Mouse (Mus musculus) T-helper 17 cell (primary cell): ENCODE measurements at regions not wholly inside any gene's neighbourhood (a gene's known extent, or its start where the extent isn't known, plus 50 kb on each side); places are given as distances from the start of the nearest gene placed in this dataset.

Source experiments
- in situ Hi-C, 2 experiments: fragments of 300-600 bp; cut with MboI, MseI; formaldehyde crosslinking; loops; 1 replicate in 1 of 2; 2 replicates in 1 of 2; pipeline ENCODE4 v1.15.1; 2025; ENCODE audit warnings: high pct_unique_total_duplicates in 2 of 2

DNA sequence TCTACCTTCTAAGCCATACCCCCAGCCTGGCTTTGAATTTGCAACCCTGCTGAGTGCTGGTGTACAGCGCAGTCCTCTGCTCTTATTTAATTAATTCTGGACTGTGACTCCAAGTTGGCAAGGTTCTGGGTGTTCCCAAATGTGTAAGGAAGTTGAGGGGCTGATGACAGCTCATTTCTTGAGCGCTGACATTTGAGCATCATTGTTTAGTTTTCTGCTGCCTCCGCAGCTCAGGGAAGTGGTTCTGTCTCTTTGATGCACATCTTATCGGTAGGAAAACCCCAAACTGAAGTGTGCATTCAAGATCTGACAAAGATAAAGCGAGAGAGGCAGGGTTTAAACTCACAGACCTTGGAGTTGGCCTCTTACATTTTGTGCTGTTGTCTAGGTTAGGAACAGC, 137.6 kb upstream of the Eef2kmt start:
- in situ Hi-C loops = no loop called here

DNA sequence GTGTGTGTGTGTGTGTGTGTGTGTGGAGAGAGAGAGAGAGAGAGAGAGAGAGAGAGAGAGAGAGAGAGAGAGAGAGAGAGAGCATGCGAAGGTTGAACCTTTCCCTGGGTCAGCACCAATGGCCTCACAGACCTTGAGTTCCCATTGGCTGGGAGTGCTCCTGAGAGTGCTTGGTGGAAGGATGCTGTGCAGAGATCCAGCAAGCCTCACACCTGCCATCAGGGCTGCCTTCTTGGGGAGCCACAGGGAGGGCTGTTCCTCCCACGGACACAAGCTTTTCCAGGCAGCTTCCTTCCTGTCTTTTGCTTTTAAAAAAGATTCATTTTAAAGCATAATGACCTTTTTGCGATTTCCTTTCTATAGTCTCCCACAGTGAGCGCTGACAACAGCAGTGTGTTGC, 127.1 kb upstream of the Eef2kmt start:
- in situ Hi-C loops = no loop called here

DNA sequence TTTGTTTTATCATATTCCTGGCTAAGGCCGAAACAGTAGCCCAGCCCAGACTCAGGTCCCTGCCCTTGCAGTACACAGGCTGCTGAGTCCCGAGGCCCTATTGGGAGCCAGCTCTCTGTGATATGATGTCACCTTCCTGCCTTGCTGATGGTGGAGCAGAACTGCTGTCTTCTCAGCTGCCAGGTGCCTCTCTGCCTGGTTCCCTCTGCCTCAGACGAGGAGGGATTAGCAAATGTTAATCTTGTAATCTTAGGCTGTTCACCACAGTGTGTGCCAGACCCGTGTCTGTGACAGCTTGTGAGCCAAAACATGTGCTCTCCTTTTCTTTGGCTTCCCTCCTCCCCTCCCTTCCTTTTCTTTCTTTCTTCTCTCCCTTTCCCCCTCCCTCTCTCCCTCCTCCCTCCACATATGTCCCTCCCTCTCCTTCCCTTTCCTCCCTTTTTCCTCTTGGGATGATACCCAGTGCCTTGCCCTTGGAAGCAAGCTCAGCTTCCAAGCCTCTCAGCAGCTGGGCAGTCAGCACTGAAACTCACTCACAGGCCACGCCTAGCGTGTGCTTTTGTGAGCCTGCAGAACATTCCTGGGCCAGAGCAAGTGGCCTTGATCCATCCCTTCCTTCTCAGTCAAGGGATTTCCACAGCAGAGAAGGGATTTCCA, 126.6 kb upstream of the Eef2kmt start:
- in situ Hi-C loops = no loop called here

DNA sequence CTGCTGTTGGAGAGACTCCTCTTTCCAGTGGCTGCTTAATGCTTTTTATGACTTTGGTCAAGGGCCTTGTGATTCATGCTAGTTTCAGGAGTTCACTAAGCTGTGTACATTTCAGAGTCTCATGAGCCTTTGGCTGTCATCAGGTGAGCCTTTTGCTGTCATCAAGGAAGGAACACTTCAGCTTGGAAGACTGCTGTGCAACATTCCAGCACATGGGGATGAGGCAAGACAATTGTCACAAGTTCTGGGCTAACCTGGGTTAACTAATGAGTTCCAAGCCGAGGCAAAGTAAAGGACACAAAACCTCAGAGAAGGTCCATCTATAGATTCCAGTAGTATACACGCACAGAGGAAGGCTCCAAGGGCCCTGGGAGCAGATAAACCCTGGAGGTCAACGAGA, 124.8 kb upstream of the Eef2kmt start:
- in situ Hi-C loops = no loop called here

DNA sequence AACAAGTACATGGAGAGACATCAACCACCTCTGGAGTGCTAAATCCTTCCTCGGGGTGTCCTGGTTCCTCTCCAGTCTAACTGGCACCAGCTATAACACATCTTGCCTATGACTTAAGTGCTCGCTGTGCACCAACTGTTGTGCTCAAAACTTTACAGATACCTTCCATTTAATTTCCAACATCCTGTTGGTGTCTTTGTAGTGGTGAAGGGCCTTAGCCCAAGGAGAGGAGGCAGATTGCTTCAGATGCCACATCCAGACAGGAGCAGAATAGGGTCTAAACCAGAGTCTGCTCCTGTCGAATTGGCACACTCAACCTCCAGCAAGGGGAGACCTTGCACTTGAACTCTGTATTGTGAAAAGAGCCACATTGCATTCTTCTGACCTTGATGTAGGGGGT, 121.2 kb upstream of the Eef2kmt start:
- in situ Hi-C loops = no loop called here

DNA sequence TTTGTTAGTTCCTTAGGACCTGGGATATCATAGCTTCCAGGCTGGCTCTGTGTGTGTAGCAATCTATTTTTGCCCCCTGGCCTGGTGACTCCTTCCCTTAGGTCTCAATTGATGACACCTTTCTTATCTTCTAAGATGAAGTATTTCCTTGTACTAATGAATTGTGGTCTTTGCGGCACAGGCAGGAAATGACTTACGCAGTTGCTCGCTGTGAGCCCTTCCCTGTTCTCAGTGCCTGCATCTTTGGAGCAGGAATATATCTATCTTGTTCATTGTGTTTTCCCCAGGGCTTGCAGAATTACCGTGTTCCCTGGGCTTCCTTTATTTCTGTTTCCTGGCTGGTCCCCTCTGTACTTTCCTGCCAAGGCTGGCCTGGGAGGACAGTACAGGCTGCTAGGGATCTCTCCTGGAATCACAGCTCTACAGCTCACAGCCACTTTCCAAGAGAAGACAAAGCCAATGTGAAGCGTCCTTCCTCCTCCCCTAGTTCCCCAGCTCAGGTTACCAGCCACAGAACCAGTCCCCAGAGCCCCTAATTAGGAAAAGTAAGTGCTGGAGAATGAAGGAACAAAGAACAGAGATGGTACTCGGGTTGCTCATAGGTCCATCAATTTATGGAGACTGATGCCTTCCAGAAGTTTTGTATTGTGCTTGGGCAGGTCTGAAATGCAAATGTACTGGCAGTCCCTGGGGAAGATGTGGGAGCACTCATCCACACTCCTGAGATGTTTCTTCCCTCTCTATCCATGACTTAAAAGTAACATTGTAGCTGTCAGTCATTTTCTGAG, 119.2 kb upstream of the Eef2kmt start:
- in situ Hi-C loops = no loop called here

DNA sequence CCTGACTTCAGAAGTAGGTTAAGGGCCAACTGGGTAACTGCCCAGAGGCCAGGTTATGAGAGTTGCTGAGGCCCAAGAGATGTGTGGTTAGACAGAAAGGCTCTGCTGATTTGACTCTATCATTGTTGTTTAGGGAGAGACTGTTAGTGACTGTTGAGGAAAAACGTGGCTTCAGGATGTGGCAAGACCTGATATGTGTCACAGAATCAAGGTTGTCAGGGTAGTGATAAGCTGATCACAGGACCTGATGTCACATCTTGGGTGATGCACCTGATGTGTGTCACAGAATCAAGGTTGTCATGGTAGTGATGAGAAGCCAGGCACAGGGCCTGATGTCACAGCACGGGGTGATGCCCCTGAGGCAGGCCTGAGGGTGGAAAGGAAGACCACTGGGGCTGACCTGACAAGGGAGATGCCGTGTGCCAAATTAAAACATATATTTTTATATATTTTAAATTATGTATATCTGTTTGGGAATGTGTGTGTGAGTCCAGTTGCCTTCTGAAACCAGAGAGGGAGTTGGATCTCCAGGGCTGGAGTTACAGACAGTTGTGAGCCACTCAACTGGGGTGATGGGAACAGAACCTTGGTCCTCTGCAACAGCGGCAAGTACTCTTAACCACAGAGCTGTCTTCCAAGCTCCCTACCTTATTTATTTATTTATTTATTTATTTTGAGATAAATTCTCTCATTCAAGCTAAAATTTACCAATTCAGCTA, 115.6 kb upstream of the Eef2kmt start:
- in situ Hi-C loops = no loop called here

DNA sequence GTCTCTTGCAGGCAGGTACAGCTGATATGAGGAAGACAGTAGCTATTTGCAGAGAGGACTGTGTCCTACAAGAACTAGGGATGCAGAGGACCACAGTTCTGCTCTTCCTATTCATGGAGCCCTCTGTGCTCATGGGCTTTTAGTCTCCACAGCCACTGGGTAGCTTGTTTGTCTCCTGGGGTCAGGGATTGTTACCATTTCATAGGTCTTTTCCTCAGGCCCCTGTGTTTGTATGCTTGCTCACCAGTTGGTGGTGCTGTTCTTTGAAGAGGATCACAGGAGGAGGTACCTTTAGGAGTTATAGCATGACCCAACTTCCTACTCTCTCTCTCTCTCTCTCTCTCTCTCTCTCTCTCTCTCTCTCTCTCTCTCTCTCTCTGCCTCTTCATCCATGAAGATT, 114.7 kb upstream of the Eef2kmt start:
- in situ Hi-C loops = no loop called here

DNA sequence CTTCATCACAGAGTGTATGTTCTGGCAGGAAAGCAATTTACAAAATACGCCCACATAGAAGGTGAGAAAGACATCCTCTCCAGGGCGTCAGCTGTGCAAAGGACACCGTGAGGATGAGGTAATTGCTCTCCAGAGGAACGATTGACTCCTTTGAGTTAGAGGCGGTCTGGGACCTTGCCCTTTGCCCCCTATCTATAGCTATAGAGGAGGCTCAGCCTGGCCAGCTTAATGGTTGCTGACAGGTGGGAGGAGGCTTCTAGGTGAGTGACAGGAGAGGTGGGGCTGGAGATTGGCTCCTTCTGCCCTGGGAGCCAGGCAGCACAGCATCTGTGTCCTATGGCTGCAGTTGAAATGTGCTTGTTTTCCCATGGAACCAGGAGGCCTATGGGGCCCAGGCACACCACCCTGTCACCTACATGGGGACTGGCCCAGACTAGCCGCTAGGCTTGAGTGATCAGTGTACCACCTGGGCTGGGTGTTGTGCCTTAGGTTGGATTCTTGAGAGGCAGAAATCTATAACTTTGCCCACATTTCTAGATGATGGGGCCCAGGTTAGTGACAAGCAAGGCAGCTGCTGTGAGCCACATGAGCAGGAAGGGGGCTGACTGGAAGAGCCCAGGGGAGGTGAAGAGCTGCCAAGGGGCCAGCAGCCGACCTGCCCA, 113.2 kb upstream of the Eef2kmt start:
- in situ Hi-C loops = loop anchor here in 1 of 2 experiments (5.0 kb wide), 1 partner anchor 103 kb away; no protein-coding TSS in a partner anchor

DNA sequence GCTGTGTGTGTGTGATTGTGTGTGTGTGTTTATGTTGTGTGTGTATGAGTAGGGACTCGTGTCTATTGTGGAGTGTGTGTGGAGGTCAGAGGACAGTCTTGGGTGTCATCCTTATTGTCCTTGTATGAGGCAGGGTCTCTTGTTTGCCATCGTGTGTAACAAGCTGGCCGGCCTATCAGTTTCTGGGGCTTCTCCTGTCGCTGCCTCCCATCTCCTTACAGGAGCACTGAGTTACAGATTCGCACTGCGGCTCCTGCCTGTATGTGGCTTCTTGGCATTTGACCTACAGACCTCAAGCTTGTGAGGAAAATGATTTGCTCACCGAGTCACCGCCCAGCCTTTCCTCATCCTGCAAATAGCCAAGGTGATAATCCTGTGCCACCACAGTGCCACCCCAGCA, 112.6 kb upstream of the Eef2kmt start:
- in situ Hi-C loops = loop anchor here in 1 of 2 experiments (5.0 kb wide), 1 partner anchor 104 kb away; no protein-coding TSS in a partner anchor

DNA sequence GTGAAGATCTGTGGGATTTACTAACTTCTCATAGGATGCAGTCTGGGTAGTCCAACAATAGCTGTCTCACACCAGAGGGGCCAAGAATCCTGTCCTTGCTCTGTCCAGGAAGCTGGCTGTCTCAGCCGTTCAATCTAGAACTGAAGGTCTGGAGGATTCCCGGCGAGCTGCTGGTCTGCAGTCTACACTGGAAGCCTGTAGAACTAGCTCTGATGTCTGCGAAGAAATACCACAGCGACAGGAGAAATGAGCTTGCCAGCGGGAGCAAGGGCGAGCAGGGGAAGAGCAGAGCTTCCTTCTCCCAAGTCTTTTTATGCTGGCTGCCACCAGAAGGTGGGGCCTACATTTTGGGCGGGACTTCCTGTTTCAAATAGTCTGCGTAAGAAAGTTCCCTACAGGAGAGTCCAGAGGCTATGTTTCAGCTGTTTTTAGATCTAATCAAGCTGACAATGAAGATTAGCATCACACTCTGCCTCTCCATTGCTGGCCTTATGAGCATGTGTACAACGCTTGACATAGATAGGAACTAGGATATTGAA, 111.9 kb upstream of the Eef2kmt start:
- in situ Hi-C loops = loop anchor here in 1 of 2 experiments (5.0 kb wide), 1 partner anchor 105 kb away; no protein-coding TSS in a partner anchor

DNA sequence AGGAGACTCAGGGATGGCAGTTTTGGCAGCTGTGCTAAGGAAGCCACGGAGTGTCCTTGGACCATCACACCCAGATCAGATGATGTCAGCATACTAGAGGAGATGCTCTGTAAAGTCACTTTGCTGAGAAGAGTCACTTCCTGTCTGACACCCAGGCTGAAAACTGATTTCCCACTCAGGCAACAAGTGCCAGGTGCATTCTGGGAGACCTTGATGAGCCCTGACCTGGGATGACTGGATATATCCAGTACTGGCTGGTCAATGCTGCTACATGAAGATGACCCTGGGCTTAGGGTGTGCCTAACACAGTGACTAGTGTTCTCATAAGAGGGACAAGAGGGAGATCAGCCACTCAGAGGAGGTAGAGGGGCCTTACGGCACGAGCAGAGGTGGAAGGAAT, 110.2 kb upstream of the Eef2kmt start:
- in situ Hi-C loops = loop anchor here in 1 of 2 experiments (5.0 kb wide), 1 partner anchor 106 kb away; no protein-coding TSS in a partner anchor

DNA sequence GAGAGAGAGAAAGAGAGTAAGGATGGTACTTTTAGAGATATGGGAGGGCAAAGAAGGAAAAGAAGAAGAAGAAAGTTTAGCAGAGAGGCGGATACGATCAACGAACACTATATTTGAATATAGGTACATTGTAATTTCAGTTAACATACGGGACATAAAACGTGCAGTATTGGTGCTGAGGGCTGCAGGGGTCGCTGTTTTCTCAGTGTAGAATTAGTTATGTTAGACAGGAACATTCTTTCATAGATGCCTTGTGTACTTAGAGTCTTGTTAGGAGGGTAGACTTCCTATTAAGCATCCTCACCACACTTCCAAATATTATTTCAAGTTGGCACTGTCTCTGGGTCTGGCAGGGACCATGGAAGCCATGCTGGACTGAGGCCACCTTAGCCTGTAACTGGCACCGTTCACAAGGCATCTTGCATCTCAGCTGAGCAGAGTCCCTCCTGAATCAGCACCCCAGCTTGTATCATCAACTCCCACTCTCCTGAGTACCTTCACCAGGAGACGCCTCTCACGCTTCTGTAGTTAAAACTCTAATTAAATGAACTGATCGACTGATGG, 107.3 kb upstream of the Eef2kmt start:
- in situ Hi-C loops = no loop called here

DNA sequence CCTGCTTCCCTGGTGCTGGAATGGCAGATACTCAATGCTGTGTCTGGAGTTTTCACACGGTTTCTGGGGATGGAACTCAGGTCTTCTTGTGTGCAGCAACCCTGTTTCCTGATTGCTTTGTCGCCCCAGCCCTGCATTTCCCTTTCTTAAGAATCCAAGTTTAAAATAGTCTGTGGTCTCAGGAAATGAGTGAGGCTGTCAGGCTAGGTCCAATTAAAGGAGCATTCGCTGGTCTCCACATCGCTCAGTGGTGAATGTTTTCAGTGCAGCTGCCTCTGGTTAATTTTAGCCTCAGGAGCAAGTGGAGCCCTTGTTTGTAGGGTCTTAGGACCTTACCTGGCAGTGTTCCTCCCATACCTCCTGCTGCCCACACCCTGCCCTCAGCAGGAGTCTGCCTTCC, 103.4 kb upstream of the Eef2kmt start:
- in situ Hi-C loops = no loop called here

DNA sequence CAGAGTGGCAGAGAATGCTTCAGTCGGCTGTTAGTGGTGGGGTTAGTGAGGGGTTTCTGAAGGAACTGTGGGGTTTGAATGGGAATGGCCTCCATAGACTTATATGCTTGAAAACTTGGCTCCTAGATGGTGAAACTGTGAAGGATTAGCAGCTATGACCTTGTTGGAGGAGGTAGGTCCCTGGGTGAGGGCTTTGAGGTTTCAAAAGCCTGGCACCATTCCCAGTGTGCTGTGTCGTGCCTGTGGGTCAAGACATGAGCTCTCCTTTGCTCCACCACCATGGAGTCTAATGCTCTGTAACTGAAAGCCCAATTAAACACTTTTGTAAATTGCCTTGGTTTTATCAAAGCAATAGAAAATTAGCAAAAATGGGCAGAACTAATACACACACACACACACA, 98.1 kb upstream of the Eef2kmt start:
- in situ Hi-C loops = loop anchor here in 1 of 2 experiments (5.0 kb wide), 2 partner anchors 97 to 1452 kb away; partner anchors contain the start of gene Eef2kmt

DNA sequence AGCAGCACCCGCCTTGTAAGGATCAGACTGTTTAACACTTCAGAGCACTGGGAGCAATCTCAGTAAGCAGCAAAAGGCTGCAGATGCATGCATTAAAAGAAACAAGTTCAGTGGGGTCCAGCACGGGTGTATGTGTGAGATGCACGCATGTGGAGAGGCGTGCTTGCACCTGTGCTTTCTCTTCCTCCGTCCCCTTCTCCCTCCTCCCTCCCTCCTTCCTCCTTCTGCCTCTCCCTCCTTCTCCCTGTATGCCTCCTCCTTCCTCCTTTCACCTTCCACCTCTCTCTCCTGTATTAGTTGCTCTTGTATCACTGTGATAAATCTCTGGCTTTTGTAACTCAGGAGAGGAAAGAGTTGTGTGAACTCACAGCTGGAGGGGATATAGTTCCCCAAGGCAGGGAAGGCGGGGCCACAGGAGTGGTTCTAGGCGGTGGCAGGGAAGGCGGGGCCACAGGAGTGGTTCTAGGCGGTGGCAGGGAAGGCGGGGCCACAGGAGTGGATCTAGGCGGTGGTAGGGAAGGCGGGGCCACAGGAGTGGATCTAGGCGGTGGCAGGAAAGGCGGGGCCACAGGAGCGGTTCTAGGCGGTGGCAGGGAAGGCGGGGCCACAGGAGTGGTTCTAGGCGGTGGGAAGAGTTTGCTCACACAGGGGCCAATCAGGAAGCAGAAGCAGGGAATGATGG, 96.2 kb upstream of the Eef2kmt start:
- in situ Hi-C loops = loop anchor here in 1 of 2 experiments (5.0 kb wide), 2 partner anchors 95 to 1450 kb away; partner anchors contain the start of gene Eef2kmt

DNA sequence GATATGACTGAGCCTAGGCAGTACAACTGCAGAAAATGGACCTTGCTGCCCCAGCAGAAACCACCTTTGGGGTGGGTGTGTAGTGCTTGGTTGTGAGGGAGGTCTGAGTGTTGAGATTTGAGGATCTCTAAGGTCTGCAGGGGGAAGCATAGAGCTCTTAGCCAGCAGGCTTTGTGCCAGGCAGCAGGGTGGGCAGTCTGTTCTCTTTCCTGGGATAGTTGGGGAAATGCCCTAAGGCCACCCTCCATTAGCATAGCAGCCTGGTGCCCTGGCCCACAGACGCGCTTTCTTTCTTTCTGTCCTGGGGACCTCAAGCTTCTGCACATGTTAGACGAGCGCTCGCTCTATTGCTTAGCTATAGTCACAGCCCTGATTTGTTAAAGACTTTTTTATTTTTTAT, 91.4 kb upstream of the Eef2kmt start:
- in situ Hi-C loops = no loop called here

DNA sequence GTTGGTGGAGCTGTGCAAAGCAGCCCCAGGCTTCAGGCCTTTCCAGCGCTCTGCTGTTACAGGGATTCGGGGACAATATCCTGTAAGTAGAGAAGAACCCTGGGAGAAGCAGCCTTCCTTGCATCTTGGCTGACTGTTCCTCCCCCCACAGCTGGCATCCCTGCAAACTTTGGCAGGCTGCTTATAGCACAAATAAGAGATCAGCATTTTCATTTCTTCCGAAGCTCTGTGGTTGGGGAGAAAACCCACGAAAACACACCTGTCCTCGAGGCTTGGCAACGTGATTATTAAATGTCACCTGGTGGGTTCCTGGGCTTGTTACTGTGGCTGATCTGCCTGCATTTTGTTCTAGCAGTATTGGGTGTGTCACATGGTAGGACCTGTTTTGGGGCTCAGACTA, 86.5 kb upstream of the Eef2kmt start:
- in situ Hi-C loops = no loop called here

DNA sequence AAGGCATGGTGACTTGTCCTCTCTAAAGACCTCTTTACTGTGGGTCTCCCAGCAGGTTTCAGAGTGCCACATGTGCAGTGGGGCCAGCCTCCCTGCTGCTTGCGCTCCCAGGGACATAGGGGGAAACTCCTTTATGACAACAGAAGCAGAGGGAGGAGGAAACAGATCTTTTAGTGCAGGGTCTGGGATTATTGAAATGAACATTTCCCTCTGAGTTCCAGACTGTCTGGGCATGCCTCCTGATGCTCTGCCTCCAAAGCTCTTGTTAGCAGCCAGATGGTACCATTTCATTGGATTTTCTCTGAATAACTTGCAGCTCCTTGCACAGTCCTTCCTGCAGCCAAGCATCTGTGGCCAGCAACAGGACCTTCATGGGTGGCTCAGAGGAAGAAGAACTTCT, 60.5 kb upstream of the Eef2kmt start:
- in situ Hi-C loops = no loop called here

DNA sequence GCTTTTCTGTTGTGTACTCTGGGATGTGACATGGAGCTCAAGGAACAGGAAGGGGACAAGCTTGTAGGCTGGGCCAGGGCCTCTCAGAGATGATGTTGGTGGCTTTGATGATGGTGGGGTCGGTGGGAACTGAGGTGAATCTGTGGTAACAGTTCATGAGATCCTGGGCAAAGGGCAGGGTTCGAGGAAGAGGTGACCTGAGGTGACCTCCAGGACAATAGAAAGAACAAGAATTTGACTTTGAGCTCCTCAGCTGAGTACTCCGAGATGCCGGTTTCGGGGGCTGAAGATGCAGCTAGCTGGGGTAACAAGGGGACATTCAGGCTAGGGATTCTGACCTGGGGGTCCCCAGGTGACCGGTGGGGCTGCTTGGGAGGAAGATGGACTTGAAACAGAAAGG, 57.5 kb upstream of the Eef2kmt start:
- in situ Hi-C loops = loop anchor here in 1 of 2 experiments (5.0 kb wide), 1 partner anchor 94 kb away; no protein-coding TSS in a partner anchor
